Mouse (Mus musculus) heart, postnatal 0 days (tissue): Measurements from ENCODE around the gene Maats1.

Experiments used
- CTCF ChIP-seq: IDR thresholded peaks from 2 replicates; pipeline ENCODE4 v1.5.1; 2016; ENCODE audit warnings: antibody characterized with exemption, control low read depth, low read depth
- EP300 ChIP-seq: IDR thresholded peaks from 2 replicates; pipeline ENCODE4 v1.6.1; 2016; ENCODE audit warnings: antibody characterized with exemption, low read depth

DNA sequence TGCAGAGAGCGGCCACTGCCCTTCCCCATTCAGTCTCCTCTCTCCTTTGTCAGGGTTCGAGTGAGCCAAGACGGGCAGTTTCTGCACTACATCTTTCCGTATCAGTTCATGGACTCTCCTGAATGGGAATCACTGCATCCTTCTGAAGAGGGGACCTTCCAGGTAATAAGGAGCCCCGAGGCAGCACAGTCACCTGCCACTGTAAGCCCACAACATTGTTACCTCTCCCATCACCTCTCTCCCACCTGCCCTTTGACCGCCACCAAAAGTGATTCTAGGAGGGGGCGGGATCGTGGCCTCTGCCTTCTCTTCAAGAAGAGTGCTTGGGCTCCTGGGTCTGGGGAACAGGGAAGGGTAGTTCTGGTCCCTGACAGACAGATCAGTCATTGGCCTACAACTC, 27.5 kb upstream of the Maats1 start:
- TF ChIP-seq CTCF (no peak), EP300 (no peak)
